Mouse (Mus musculus) bone marrow, adult 2 months (tissue): ENCODE results near the gene 4930535I16Rik.

Experiments
- CTCF ChIP-seq: fragments of 200-500 bp; IDR thresholded peaks from 2 replicates; pipeline ENCODE4 v1.5.1; 2011; ENCODE audit warnings: low read length, control low read depth; ENCODE audit not compliant: control insufficient read depth, insufficient read depth
- POLR2A ChIP-seq: fragments of 200-500 bp; IDR thresholded peaks from 2 replicates; pipeline ENCODE4 v1.6.1; 2011; ENCODE audit warnings: low read depth, mild to moderate bottlenecking, control low read depth, low read length, borderline replicate concordance; ENCODE audit not compliant: control insufficient read depth

- TF ChIP-seq CTCF = peak; percentile 56
- TF ChIP-seq POLR2A = no peak
Observed at GRCm38 (mm10) chr4:123898696-123899095, 19.1 kb downstream of the 4930535I16Rik start.
